8 mouse cellular contexts compared by ENCODE assay signal in genomic region chr2:120170726-120171125, GRCm38 (mm10). TPM values are rescaled to one million over a fixed set of nuclear protein-coding genes. Genes with fewer than 3 reads are reported as not detected.
DNase-seq lines count a peak whose midpoint lies in the region; ATAC-seq and TF ChIP-seq lines count a peak whose summit lies in the region.

No protein-coding gene starts in this region.

- TF ChIP-seq POLR2A in bone marrow, adult 2 months (IDR thresholded peaks at IDR 0.05; ENCODE audit: borderline replicate concordance, control insufficient read depth, low read depth, low read length), result no peak

- 56% methylated on average over 1 of the region's 1 CpGs for whole genome bisulfite sequencing in hindbrain, embryonic 14.5 days
- 68% methylated on average over 1 of the region's 1 CpGs for WGBS in hindbrain, embryonic 10.5 days
- 14% methylated on average over 1 of the region's 1 CpGs for WGBS in bone marrow, adult 2 months

- TF ChIP-seq CTCF in bone marrow, adult 2 months (IDR thresholded peaks at IDR 0.05; ENCODE audit: control insufficient read depth, insufficient read depth, low read length), result 0 out of 2 replicates have a peak, but pooled peaks have one; percentile 15

- ATAC-seq in hindbrain, embryonic 14.5 days (ENCODE audit: low FRiP score), result no peak
- peak; percentile 49 to 71; a peak in 3 of 4 replicates for ATAC-seq in hematopoietic stem cell, adult 5-6 weeks (replicated peaks in 1 of 2; ENCODE audit: insufficient read depth in 1 of 2, low FRiP score in 2 of 2, low TSS enrichment in 1 of 2, low read depth in 1 of 2, poor library complexity in 2 of 2, severe bottlenecking in 2 of 2)
- no peak for ATAC-seq in cerebellum, adult (ENCODE audit: insufficient number of reproducible peaks, low FRiP score, low TSS enrichment)

- no peak overlapping the region for H3K4me2 ChIP-seq in hindbrain, embryonic 14.5 days (replicated peaks)

- no peak overlapping the region for H3K27ac ChIP-seq in hindbrain, embryonic 14.5 days
- no peak overlapping the region for H3K27ac ChIP-seq in hindbrain, embryonic 10.5 days
- no peak overlapping the region for H3K27ac ChIP-seq in bone marrow, adult 2 months (ENCODE audit: control insufficient read depth, insufficient read depth, low read depth, low read length, poor library complexity)

- H3K9me3 ChIP-seq in hindbrain, embryonic 14.5 days (ENCODE audit: control insufficient read depth, low read length), result no peaks in the 10 kb centered on the region
- no peaks in the 10 kb centered on the region for H3K9me3 ChIP-seq in hindbrain, embryonic 10.5 days

- no peak overlapping the region for H3K4me3 ChIP-seq in hindbrain, embryonic 14.5 days (replicated peaks; ENCODE audit: low read length)
- no peak overlapping the region for H3K4me3 ChIP-seq in hindbrain, embryonic 10.5 days
- H3K4me3 ChIP-seq in bone marrow, adult 2 months (replicated peaks; ENCODE audit: control insufficient read depth, low read depth, low read length), result no peak overlapping the region

- no peaks in the 10 kb centered on the region for H3K36me3 ChIP-seq in hindbrain, embryonic 14.5 days (replicated peaks; ENCODE audit: control insufficient read depth, insufficient read depth)
- H3K36me3 ChIP-seq in hindbrain, embryonic 10.5 days, result no peaks in the 10 kb centered on the region

- H3K27me3 ChIP-seq in hindbrain, embryonic 14.5 days (ENCODE audit: control insufficient read depth, insufficient read depth, low read length), result no peaks in the 10 kb centered on the region
- H3K27me3 ChIP-seq in hindbrain, embryonic 10.5 days (ENCODE audit: insufficient read depth, poor library complexity, severe bottlenecking), result no peaks in the 10 kb centered on the region

- H3K9ac ChIP-seq in hindbrain, embryonic 14.5 days, result no peak overlapping the region

- H3K4me1 ChIP-seq in hindbrain, embryonic 14.5 days (replicated peaks; ENCODE audit: control insufficient read depth, insufficient read depth, low read length), result no peaks in the 10 kb centered on the region
- H3K4me1 ChIP-seq in hindbrain, embryonic 10.5 days (replicated peaks), result no peaks in the 10 kb centered on the region
- H3K4me1 ChIP-seq in bone marrow, adult 2 months (ENCODE audit: control insufficient read depth, insufficient read depth, low read length), result no peaks in the 10 kb centered on the region

- DNase-seq in hindbrain, embryonic 14.5 days (ENCODE audit: low spot score), result peak; percentile 43
- no peak for DNase-seq in hindbrain, embryonic 10.5 days (ENCODE audit: low spot score)
- peak; percentile 41 for DNase-seq in CD4-positive helper T cell, adult 2 months (ENCODE audit: low read depth, low spot score)
- peak; percentile 82 for DNase-seq in lung, postnatal 10 days
- no peak for DNase-seq in cerebellum, postnatal 36 days

RNA-seq across cellular contexts. Expression of gene Ehd4, which starts 16.3 kb away (rescaled TPM):
- polyA plus RNA-seq in hindbrain, embryonic 14.5 days (2014; fragmentation: Nextera tagmentation; extraction: Ambion mirVana), result 13.9 and 15.8 TPM in 2 replicates
- polyA plus RNA-seq in hindbrain, embryonic 10.5 days (2016; fragmentation: Nextera tagmentation; extraction: Ambion mirVana), result 24.8 and 26.5 TPM in 2 replicates
- 15.4 and 23.7 TPM in 2 replicates for polyA plus RNA-seq in bone marrow, adult 2 months (2011; ENCODE audit: insufficient read depth, insufficient read length, low replicate concordance, missing spikeins)
- total RNA-seq in hematopoietic stem cell, adult 5-6 weeks (2017), result 34.2 and 36.0 TPM in 2 replicates

Comparison
In these comparisons a context has a peak if more than half of its experiments do, and no peak if none do; other contexts are left out.
1. DNase-seq: peak in hindbrain, embryonic 14.5 days (single experiment), CD4-positive helper T cell, adult 2 months (single experiment) and lung, postnatal 10 days (single experiment); none in hindbrain, embryonic 10.5 days (single experiment) and cerebellum, postnatal 36 days (0 of 2).
2. ATAC-seq: peak in hematopoietic stem cell, adult 5-6 weeks (2 of 2); none in hindbrain, embryonic 14.5 days (single experiment) and cerebellum, adult (single experiment).